ENCODE assay signal across 23 mouse cellular contexts in genomic region chr6:143157401-143157800, GRCm38 (mm10). TPM values are rescaled to one million over a fixed set of nuclear protein-coding genes. Genes with fewer than 3 reads are reported as not detected.
DNase-seq lines count a peak whose midpoint lies in the region; TF ChIP-seq lines count a peak whose summit lies in the region.
"Had no signal": no experiment of that assay in that cellular context is flagged by ENCODE, and none has a peak within 500 bp of the region (broad histone marks: within the 10 kb centered on the region; RNA-seq: fewer than 3 reads in every experiment).

No protein-coding gene starts in this region.

- intact Hi-C loops in left cerebral cortex, postnatal 14 days (cut with DNase I) = no loop called here

- no peak for DNase-seq in thymus, adult 2 months
- no peak for DNase-seq in thymus, postnatal 0 days (ENCODE audit: low spot score)
- peak; percentile 78 for DNase-seq in ES-CJ7 (ENCODE audit: low read depth, low spot score)
- DNase-seq in R1 (ENCODE audit: low read depth, low spot score) = peak; percentile 87
- no peak for DNase-seq in embryo, embryonic 11 days
- DNase-seq in left cerebral cortex, postnatal 14 days (ENCODE audit: low spot score in 2 of 2) = no peak
- DNase-seq: adrenal gland, postnatal 10 days; adrenal gland, postnatal 36 days; cerebellum, adult 18-20 months; cerebellum, adult 9-10 months; cerebellum, postnatal 14 days; forebrain, postnatal 0 days; gastrocnemius, adult 2 months; gastrocnemius, postnatal 14 days; heart, adult 18-20 months; heart, postnatal 10 days; heart, postnatal 4 days had no signal

- no peak overlapping the region for H3K4me3 ChIP-seq in thymus, adult 2 months (ENCODE audit: control insufficient read depth, insufficient read depth, low read length)
- H3K4me3 ChIP-seq: embryonic facial prominence, embryonic 12.5 days; embryonic facial prominence, embryonic 15.5 days; gastrocnemius, adult 2 months; heart, embryonic 12.5 days; heart, embryonic 15.5 days had no signal

- H3K27me3 ChIP-seq in thymus, adult 2 months (ENCODE audit: control insufficient read depth, insufficient read depth, low read length) = no peaks in the 10 kb centered on the region
- H3K27me3 ChIP-seq: embryonic facial prominence, embryonic 12.5 days; embryonic facial prominence, embryonic 15.5 days; heart, embryonic 12.5 days; heart, embryonic 15.5 days had no signal

- peaks cover 40% of the 10 kb centered on the region for H3K4me1 ChIP-seq in thymus, adult 2 months (replicated peaks; ENCODE audit: control insufficient read depth, insufficient read depth, low read length)

- TF ChIP-seq CTCF in thymus, adult 2 months (IDR thresholded peaks at IDR 0.05; ENCODE audit: borderline replicate concordance, control insufficient read depth, extremely low read depth, insufficient read depth, low read length, poor library complexity) = no peak

- H3K27ac ChIP-seq in thymus, adult 2 months (ENCODE audit: control insufficient read depth, insufficient read depth, low read length) = peak overlapping the region; percentile 20
- H3K27ac ChIP-seq: embryonic facial prominence, embryonic 12.5 days; embryonic facial prominence, embryonic 15.5 days; gastrocnemius, adult 2 months; heart, embryonic 15.5 days; hindbrain, embryonic 14.5 days; hindbrain, postnatal 0 days had no signal

- TF ChIP-seq POLR2A in thymus, adult 2 months (IDR thresholded peaks at IDR 0.05; ENCODE audit: control insufficient read depth, extremely low read depth, insufficient read depth, low read length, poor library complexity) = no peak

- WGBS in thymus, adult 2 months = 94% methylated on average over 8 of the region's 8 CpGs

- H3K36me3 ChIP-seq in thymus, adult 2 months (ENCODE audit: control insufficient read depth, insufficient read depth, low read length) = no peaks in the 10 kb centered on the region
- H3K36me3 ChIP-seq: embryonic facial prominence, embryonic 12.5 days; embryonic facial prominence, embryonic 15.5 days; heart, embryonic 12.5 days; heart, embryonic 15.5 days had no signal

RNA-seq across cellular contexts. Expression of gene Etnk1, which starts 9.6 kb away (rescaled TPM):
- polyA plus RNA-seq in thymus, adult 2 months (2012; rRNA removed) = 113 and 166 TPM in 2 replicates
- polyA plus RNA-seq in thymus, postnatal 0 days (2015; fragmentation: Nextera tagmentation; extraction: Ambion mirVana) = 33.2 and 37.9 TPM in 2 replicates
- 100 to 1,000 TPM; 161 to 170 TPM for total RNA-seq in left cerebral cortex, postnatal 14 days (2021)

RNA-seq across cellular contexts. Expression of gene C2cd5, which starts 57.5 kb away (rescaled TPM):
- polyA plus RNA-seq in thymus, adult 2 months (2012; rRNA removed) = 34.9 and 36.2 TPM in 2 replicates
- 22.7 and 29.0 TPM in 2 replicates for polyA plus RNA-seq in thymus, postnatal 0 days (2015; fragmentation: Nextera tagmentation; extraction: Ambion mirVana)
- total RNA-seq in left cerebral cortex, postnatal 14 days (2021) = 10 to 100 TPM; 69.6 to 73.5 TPM

Comparison
In these comparisons a context has a peak if more than half of its experiments do, and no peak if none do; other contexts are left out.
1. DNase-seq: peak in ES-CJ7 (single experiment) and R1 (single experiment); none in thymus, adult 2 months (single experiment), thymus, postnatal 0 days (single experiment), embryo, embryonic 11 days (single experiment) and left cerebral cortex, postnatal 14 days (0 of 2).